Mouse (Mus musculus): ENCODE measurements at regions not wholly inside any gene's neighbourhood (a gene's known extent, or its start where the extent isn't known, plus 50 kb on each side); places are given as distances from the start of the nearest gene placed in this dataset.

GRCm38 (mm10) chr11:57882736-57883635, 50.4 kb upstream of the Hand1 start:
- H3K27ac ChIP-seq (ENCODE audit: low read length): no peak overlapping the region
- TF ChIP-seq CTCF (IDR thresholded peaks at IDR 0.05): no peak
- no peak for TF ChIP-seq EP300 (IDR thresholded peaks at IDR 0.05)
- H3K9ac ChIP-seq (replicated peaks; ENCODE audit: low read depth): no peak overlapping the region
- no peaks in the 10 kb centered on the region for H3K9me3 ChIP-seq (ENCODE audit: low read length)
- no peak for ATAC-seq
- H3K4me3 ChIP-seq (ENCODE audit: low read depth, low read length): no peak overlapping the region
- H3K4me2 ChIP-seq (replicated peaks; ENCODE audit: low read depth, low read length): no peak overlapping the region
- H3K36me3 ChIP-seq (ENCODE audit: insufficient read depth, low read length): no peaks in the 10 kb centered on the region
- DNase-seq (ENCODE audit: low spot score): no peak
- H3K27me3 ChIP-seq (replicated peaks; ENCODE audit: insufficient read depth, low read length): no peaks in the 10 kb centered on the region
- WGBS: 37% methylated on average over 15 of the region's 15 CpGs
- H3K4me1 ChIP-seq (ENCODE audit: insufficient read depth, low read depth, low read length): no peaks in the 10 kb centered on the region
